Mouse (Mus musculus) MEL (cell line): ENCODE data around the gene Slc25a26. TPM values are rescaled to one million over a fixed set of nuclear protein-coding genes. Genes with fewer than 3 reads are reported as not detected.

Experiments used
- DNase-seq: peaks from one replicate; pipeline ENCODE4 v3.0.0; 2011; ENCODE audit warnings: low read depth, low spot score
- H3K27ac ChIP-seq: 2 replicates; pipeline ENCODE4 v1.5.1; 2012; ENCODE audit warnings: low read depth, mild to moderate bottlenecking, control low read depth, low read length, moderate library complexity; ENCODE audit not compliant: control insufficient read depth
- H3K27me3 ChIP-seq, 2 experiments: fragments of 150-350 bp in 1 of 2; sonication (generic) in 1 of 2; 2 replicates each; pipeline ENCODE4 v1.6.1; 2012; ENCODE audit warnings: low read length in 2 of 2, mild to moderate bottlenecking in 2 of 2, improper control_type of control experiment in 1 of 2, moderate library complexity in 1 of 2; ENCODE audit not compliant: insufficient read depth in 2 of 2, control insufficient read depth in 1 of 2
- H3K36me3 ChIP-seq, 2 experiments: 2 replicates each; pipeline ENCODE4 v1.6.1; 2012 to 2014; ENCODE audit warnings: low read length in 2 of 2, improper control_type of control experiment in 1 of 2, inconsistent platforms in 1 of 2, mild to moderate bottlenecking in 1 of 2; ENCODE audit not compliant: insufficient read depth in 2 of 2, control insufficient read depth in 1 of 2
- H3K4me1 ChIP-seq, 2 experiments: fragments of 150-350 bp in 1 of 2; sonication (generic) in 1 of 2; 2 replicates each; pipeline ENCODE4 v1.6.1; 2012; ENCODE audit warnings: low read length in 2 of 2, improper control_type of control experiment in 1 of 2, mild to moderate bottlenecking in 1 of 2; ENCODE audit not compliant: insufficient read depth in 2 of 2, control insufficient read depth in 1 of 2
- H3K4me3 ChIP-seq, 2 experiments: fragments of 150-350 bp in 1 of 2; sonication (generic) in 1 of 2; 2 replicates each; pipeline ENCODE4 v1.5.1; 2012; ENCODE audit warnings: low read depth in 2 of 2, low read length in 2 of 2, mild to moderate bottlenecking in 2 of 2, moderate library complexity in 2 of 2, control low read depth in 1 of 2, improper control_type of control experiment in 1 of 2; ENCODE audit not compliant: control insufficient read depth in 1 of 2, insufficient read depth in 1 of 2
- H3K79me2 ChIP-seq: 2 replicates; pipeline ENCODE4 v1.6.1; 2012; ENCODE audit warnings: mild to moderate bottlenecking, low read length, moderate library complexity; ENCODE audit not compliant: control insufficient read depth, poor library complexity, insufficient read depth
- H3K9ac ChIP-seq: 2 replicates; pipeline ENCODE4 v1.6.1; 2012; ENCODE audit warnings: low read depth, mild to moderate bottlenecking, control low read depth, low read length, moderate library complexity; ENCODE audit not compliant: control insufficient read depth, poor library complexity, severe bottlenecking
- H3K9me3 ChIP-seq: fragments of 150-350 bp; sonication (generic); replicated peaks from 2 replicates; pipeline ENCODE4 v1.6.1; 2012; ENCODE audit warnings: mild to moderate bottlenecking, low read length, improper control_type of control experiment, moderate library complexity; ENCODE audit not compliant: insufficient read depth
- CHD2 ChIP-seq: IDR thresholded peaks from 2 replicates; pipeline ENCODE4 v1.6.1; 2011; ENCODE audit warnings: low read length, improper control_type of control experiment
- CTCF ChIP-seq, 3 experiments: IDR thresholded peaks in 2 of 3; conservative IDR thresholded peaks in 1 of 3; 2 replicates each; pipeline ENCODE4 v1.5.1; 2011 to 2012; ENCODE audit warnings: low read length in 3 of 3, low read depth in 2 of 3, mild to moderate bottlenecking in 2 of 3, improper control_type of control experiment in 1 of 3, inconsistent platforms in 1 of 3, mixed read lengths in 1 of 3, moderate library complexity in 1 of 3; ENCODE audit not compliant: control insufficient read depth in 1 of 3, insufficient read depth in 1 of 3, poor library complexity in 1 of 3, severe bottlenecking in 1 of 3
- GABPA ChIP-seq: IDR thresholded peaks from 2 replicates; pipeline ENCODE4 v1.6.1; 2012; ENCODE audit warnings: low read depth, mild to moderate bottlenecking, inconsistent platforms, low read length, improper control_type of control experiment, moderate library complexity
- JUND ChIP-seq: IDR thresholded peaks from 2 replicates; pipeline ENCODE4 v1.6.1; 2011; ENCODE audit warnings: low read depth, mild to moderate bottlenecking, improper control_type of control experiment, low read length
- KAT2A ChIP-seq: conservative IDR thresholded peaks from 2 replicates; pipeline ENCODE4 v1.6.1; 2012; ENCODE audit warnings: low read depth, low read length, improper control_type of control experiment, inconsistent platforms
- MAFK ChIP-seq: IDR thresholded peaks from 2 replicates; pipeline ENCODE4 v1.6.1; 2011; ENCODE audit warnings: low read depth, mild to moderate bottlenecking, low read length, improper control_type of control experiment, borderline replicate concordance
- MAZ ChIP-seq: IDR thresholded peaks from 2 replicates; pipeline ENCODE4 v1.6.1; 2012; ENCODE audit warnings: low read depth, mild to moderate bottlenecking, inconsistent platforms, low read length, improper control_type of control experiment
- MXI1 ChIP-seq: IDR thresholded peaks from 2 replicates; pipeline ENCODE4 v1.6.1; 2011; ENCODE audit warnings: mild to moderate bottlenecking, low read depth, low read length, improper control_type of control experiment
- MYB ChIP-seq: IDR thresholded peaks from 2 replicates; pipeline ENCODE4 v1.6.1; 2011; ENCODE audit warnings: mild to moderate bottlenecking, low read depth, low read length, improper control_type of control experiment
- MYC ChIP-seq: IDR thresholded peaks from 2 replicates; pipeline ENCODE4 v1.6.1; 2011; ENCODE audit warnings: low read depth, mild to moderate bottlenecking, low read length, improper control_type of control experiment, moderate library complexity
- NRF1 ChIP-seq: IDR thresholded peaks from 2 replicates; pipeline ENCODE4 v1.6.1; 2014; ENCODE audit warnings: low read depth, mild to moderate bottlenecking, inconsistent platforms, low read length, improper control_type of control experiment, moderate library complexity; ENCODE audit not compliant: poor library complexity, insufficient read depth, severe bottlenecking
- SIN3A ChIP-seq: IDR thresholded peaks from 2 replicates; pipeline ENCODE4 v1.6.1; 2012; ENCODE audit warnings: low read length, improper control_type of control experiment, inconsistent platforms
- SMC3 ChIP-seq: IDR thresholded peaks from 2 replicates; pipeline ENCODE4 v1.6.1; 2011; ENCODE audit warnings: low read depth, low read length, improper control_type of control experiment
- TAL1 ChIP-seq: IDR thresholded peaks from 2 replicates; pipeline ENCODE4 v1.6.1; 2012; ENCODE audit warnings: mild to moderate bottlenecking, inconsistent platforms, low read length, moderate library complexity, mixed read lengths
- TBP ChIP-seq: IDR thresholded peaks from 2 replicates; pipeline ENCODE4 v1.8.0; 2011; ENCODE audit warnings: low read depth, low read length, improper control_type of control experiment
- TCF12 ChIP-seq: IDR thresholded peaks from 2 replicates; pipeline ENCODE4 v1.6.1; 2014; ENCODE audit warnings: low read depth, mild to moderate bottlenecking, inconsistent platforms, low read length, improper control_type of control experiment, moderate library complexity
- UBTF ChIP-seq: IDR thresholded peaks from 2 replicates; pipeline ENCODE4 v1.6.1; 2012; ENCODE audit warnings: low read depth, mild to moderate bottlenecking, inconsistent platforms, low read length, improper control_type of control experiment, moderate library complexity, borderline replicate concordance; ENCODE audit not compliant: insufficient read depth
- USF1 ChIP-seq: IDR thresholded peaks from 2 replicates; pipeline ENCODE4 v1.6.1; 2014; ENCODE audit warnings: low read depth, mild to moderate bottlenecking, inconsistent platforms, low read length, improper control_type of control experiment, moderate library complexity
- USF2 ChIP-seq, 2 experiments: IDR thresholded peaks; 2 replicates each; pipeline ENCODE4 v1.6.1; 2011 to 2012; ENCODE audit warnings: improper control_type of control experiment in 2 of 2, low read length in 2 of 2, borderline replicate concordance in 1 of 2, inconsistent platforms in 1 of 2, low read depth in 1 of 2, mild to moderate bottlenecking in 1 of 2; ENCODE audit not compliant: insufficient read depth in 1 of 2
- ZNF384 ChIP-seq: IDR thresholded peaks from 2 replicates; pipeline ENCODE4 v1.6.1; 2012; ENCODE audit warnings: low read depth, mild to moderate bottlenecking, inconsistent platforms, low read length, improper control_type of control experiment
- polyA plus RNA-seq, 2 experiments: library from polyadenylated mRNA; stranded (reverse) in 1 of 2; unstranded in 1 of 2; fragments of >175 nt in 1 of 2; fragments of >200 nt in 1 of 2; gene quantifications; 2 replicates each; pipeline versions ENCODE4 v1.2.1 to v1.2.4; 2012; ENCODE audit warnings: low replicate concordance in 2 of 2, low read depth in 1 of 2; ENCODE audit not compliant: insufficient read length in 2 of 2, insufficient read depth in 1 of 2, missing spikeins in 1 of 2
- total RNA-seq: library from RNA; depleted of rRNA; stranded (reverse); fragments of 300-350 nt; gene quantifications from 2 replicates; pipeline ENCODE4 v1.2.3, GENCODE M21; 2012

Gene Slc25a26
- total and polyA plus RNA-seq, 3 experiments, result 8.1 to 11.5 TPM; not detected in 1

- H3K9me3 ChIP-seq, result no peaks in the 10 kb centered on the region
- H3K4me3 ChIP-seq, result no peak overlapping the region
- DNase-seq, result no peak
- no peak overlapping the region for H3K27ac ChIP-seq
- H3K9ac ChIP-seq, result no peak overlapping the region
- H3K79me2 ChIP-seq, result peaks cover 4% of the 10 kb centered on the region; the same call in 1 of the 2 replicates
- no peak for TF ChIP-seq NRF1
- no peak for TF ChIP-seq SIN3A
- TF ChIP-seq MYC, result no peak
- TF ChIP-seq TCF12, result no peak
- TF ChIP-seq USF1, result no peak
- TF ChIP-seq UBTF, result no peak
- no peak for TF ChIP-seq KAT2A
- TF ChIP-seq MXI1, result no peak
- TF ChIP-seq ZNF384, result no peak
- TF ChIP-seq USF2 (IDR thresholded peaks at IDR 0.05; ENCODE audit: borderline replicate concordance in 1 of 2, insufficient read depth in 1 of 2, low read depth in 1 of 2, low read length in 2 of 2), result no peak
- TF ChIP-seq GABPA, result no peak
- no peak for TF ChIP-seq JUND
- TF ChIP-seq MYB, result no peak
- TF ChIP-seq MAFK, result no peak
- no peak for TF ChIP-seq TAL1
- TF ChIP-seq MAZ, result no peak
- TF ChIP-seq, all 39 proteins: peak for 0
- Histone ChIP-seq H3K36me3 (peaks cover 2 to 3% of the 10 kb centered on the region in 2 experiments; a peak in 2 of 4 replicates), H3K4me1 (peaks cover 0 to 5% of the 10 kb centered on the region in 2 experiments; a peak in 3 of 4 replicates), H3K27me3 (no peaks in the 10 kb centered on the region; a peak in 1 of 4 replicates)
Observed at GRCm38 (mm10) chr6:94503963-94504362, 3.8 kb downstream of the Slc25a26 start.

DNA sequence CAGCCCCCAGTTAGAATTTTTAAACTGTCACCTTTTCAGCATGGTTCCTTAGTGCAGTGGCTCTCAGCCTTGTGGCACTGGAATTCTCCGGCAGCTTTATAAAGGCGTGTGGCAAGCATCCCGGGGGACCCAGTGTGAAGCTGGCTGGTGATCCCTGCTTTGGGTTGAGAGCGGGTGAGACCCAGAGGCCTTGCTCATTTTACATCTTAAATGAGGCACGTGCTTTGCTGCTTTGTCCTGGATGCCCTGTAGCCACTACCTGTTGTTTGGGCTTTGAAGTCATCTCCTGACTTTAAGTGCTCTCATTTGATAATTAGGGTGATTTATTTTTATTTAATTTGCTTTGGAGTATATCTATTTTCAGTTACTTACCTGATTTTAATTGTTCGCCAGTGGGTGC, 7.8 kb downstream of the Slc25a26 start:
- H3K9ac ChIP-seq, result no peak overlapping the region
- H3K4me1 ChIP-seq, result peaks cover 7 to 13% of the 10 kb centered on the region in 2 experiments
- TF ChIP-seq CTCF (IDR thresholded peaks at IDR 0.05 in 2 of 3, conservative IDR thresholded peaks at IDR 0.05 in 1 of 3; ENCODE audit: control insufficient read depth in 1 of 3, insufficient read depth in 1 of 3, low read depth in 2 of 3, low read length in 3 of 3, poor library complexity in 1 of 3, severe bottlenecking in 1 of 3) (no peak), TBP (no peak), CHD2 (no peak), UBTF (no peak), SMC3 (no peak), MYB (no peak), TCF12 (no peak)
- peaks cover 5 to 10% of the 10 kb centered on the region in 2 experiments for H3K36me3 ChIP-seq
- no peak overlapping the region for H3K27ac ChIP-seq
- no peak overlapping the region for H3K4me3 ChIP-seq
- H3K79me2 ChIP-seq, result 0 out of 2 replicates have a peak, but pooled peaks cover 1% of the 10 kb centered on the region
- no peaks in the 10 kb centered on the region for H3K9me3 ChIP-seq
- no peak for DNase-seq
- H3K27me3 ChIP-seq, result no peaks in the 10 kb centered on the region
